Mouse (Mus musculus) cerebellum, postnatal 14 days (tissue): Measurements from ENCODE around the gene Cog5.

Source experiments
- DNase-seq, 2 experiments: peaks; one replicate each; pipeline ENCODE4 v3.0.0; 2021; ENCODE audit warnings: mixed read lengths in 2 of 2

The Cog5 gene

DNA sequence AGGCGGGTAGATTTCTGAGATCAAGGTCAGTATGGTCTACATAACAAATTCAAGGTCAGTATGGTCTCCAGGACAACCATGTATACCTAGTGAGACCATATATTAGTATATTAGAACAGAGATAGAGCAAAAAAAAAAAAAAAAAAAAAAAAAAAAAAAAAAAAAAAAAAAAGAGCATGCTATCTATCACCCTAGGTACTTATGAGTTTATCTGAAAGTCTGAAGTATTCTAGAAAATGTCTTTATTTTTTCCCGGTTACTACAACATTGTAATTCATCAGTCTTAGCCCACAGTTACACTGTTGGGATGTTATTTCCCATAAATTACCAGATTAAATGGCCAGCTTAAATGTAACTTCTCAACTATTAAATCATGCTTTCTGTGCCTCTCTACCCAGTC lies 289.7 kb downstream of the Cog5 start:
- DNase-seq = no peak

DNA sequence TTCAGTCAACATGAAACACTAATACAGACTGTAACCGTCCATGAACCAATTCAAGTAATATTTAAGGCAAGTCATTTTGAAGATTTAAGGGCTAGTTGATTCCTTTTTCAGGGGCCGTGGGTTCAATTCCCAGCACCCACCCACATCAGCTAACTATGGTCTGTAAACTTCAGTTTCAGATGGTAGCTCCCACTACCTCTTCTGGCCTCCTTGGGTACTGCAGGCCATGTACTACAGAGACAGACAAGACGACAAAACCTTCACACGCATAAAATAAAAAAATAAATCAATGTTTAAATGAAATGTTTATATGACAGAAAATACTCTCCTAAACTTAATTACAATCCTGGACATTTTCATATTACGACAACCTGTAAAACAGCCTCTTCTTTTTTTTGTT lies 292.8 kb downstream of the Cog5 start:
- peak; percentile 29 to 51 for DNase-seq

DNA sequence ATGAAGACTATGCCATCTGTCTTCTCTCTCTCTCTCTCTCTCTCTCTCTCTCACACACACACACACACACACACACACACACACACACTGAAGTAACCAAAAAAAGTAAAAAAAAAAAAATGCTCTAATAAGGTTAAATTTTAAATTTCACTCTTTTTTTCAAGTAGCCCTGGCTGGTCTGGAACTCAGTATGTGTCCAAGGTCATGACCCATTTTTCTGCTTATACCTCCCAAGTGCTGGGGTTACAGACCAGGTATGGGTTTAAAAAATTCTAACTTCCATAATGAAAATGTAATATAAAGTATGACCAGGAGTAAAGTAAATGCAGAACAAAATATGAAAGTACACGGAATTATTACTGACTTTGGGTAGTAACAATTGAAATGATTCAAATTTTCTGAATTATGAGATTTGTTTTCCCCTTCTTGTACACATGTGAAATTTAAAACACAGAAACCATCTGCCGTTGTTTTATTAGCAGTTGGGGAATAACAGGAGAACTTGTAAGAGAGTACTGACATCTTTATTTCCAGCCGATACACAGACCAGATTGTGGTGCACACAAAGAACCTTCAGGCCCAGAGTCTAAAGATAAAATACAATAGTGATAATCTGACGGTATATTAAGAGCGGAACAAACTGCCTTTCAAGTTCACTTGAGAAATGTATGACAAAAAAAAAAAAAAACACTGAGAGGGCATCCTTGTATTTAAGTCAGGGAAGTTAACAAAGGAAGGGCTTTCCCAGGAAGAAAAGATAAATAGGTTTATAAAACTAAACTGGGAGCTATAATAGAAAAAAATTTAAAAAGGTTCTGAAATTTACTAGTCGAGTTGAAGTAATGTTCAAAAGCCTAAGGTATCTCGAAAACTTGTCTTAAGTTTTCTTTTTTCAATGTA lies 293.7 kb downstream of the Cog5 start:
- no peak for DNase-seq

- DNase-seq = peak; percentile 95 to 97
These were observed 294.6 kb downstream of the Cog5 start for GRCm38 (mm10) chr12:31949193-31949741.

DNA sequence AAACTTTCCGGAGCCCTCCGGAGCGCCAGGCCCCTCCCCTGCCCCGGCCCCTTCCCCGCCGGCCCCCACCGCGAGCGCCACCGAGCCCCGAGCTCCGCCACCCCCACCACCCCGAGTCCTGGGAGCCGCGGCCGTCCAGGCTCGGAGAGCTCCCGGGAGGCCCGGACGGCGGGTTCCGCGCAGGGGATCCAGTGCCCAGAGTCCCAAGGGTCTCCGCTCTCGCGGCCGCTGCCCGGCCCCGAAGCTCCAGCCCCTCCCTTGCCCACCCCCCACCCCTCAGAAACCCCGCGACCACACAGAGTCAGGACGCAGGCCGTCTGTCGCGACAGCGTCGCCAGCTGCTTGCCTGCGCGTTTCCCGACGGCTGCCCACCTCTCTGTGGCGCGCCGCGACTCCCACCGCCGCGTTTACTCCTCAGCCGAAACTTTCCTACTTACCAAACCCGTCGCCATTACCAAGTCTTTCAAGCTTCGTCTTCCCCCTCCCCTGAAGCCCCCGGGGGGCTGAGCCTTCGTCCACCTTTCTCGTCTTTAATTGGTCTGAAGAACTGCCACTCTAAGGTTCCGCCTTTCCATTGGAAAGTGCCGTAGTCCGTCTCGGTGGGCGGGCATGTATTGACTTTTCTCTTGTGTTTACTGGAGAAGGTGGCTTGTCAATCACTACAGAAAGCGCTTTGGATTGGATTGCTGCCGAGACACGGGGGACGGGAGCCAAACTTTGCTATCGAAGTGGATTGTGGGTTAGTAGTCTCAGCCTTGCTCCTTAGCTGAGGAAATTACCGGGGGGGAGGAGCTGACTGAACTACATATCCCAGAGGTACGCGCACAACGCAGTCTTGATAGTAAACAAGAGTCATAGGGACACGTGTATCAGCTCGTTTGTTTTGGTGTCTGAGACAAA lies 295.3 kb downstream of the Cog5 start, which contains the start of gene Hbp1:
Gene Hbp1, minus strand, starts transcription at position 777 of the 900 bp plus-strand sequence.
- peak; percentile 100 for DNase-seq

DNA sequence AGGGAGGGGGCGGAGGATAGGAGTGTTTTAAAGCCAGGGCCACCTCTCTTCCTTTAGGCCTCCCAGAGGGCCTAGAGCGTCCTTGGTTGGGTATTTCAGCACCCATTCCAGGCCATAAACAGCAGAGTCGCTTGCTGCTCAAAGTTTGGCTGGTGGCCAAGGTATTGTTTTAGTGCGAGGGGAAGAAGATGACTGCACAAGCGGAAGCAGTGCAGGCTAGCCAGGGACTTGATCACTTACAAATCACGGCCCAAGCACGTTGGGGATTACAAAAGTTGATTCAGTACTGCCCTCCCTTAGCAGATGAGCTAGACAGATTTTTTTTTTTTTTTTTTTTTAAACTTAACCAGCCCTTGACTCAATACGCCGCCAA lies 296.0 kb downstream of the Cog5 start:
- no peak for DNase-seq

GRCm38 (mm10) chr12:31955843-31956242 lies 301.2 kb downstream of the Cog5 start:
- DNase-seq = no peak

DNA sequence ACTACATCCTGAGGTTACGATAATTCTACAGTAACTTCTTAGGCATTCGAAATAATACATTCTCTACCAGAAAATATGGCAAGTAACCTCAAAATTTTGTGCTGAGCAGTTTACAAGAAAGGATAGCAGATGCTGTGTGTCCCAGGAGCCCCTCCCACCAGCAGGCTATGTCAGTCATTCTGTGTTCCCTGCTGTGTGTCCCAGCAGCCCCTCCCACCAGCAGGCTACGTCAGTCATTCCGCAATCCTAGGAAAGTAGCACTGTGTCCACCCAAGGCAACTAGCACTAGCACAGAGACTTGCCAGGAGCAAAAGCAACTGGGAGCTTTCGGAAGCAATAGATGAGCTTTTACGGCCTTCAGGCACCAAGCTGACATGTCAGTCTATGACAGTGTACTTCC lies 309.4 kb downstream of the Cog5 start:
- DNase-seq = no peak

- no peak for DNase-seq
These were observed 311.0 kb downstream of the Cog5 start for GRCm38 (mm10) chr12:31965517-31966212.

GRCm38 (mm10) chr12:31966405-31966804 lies 311.7 kb downstream of the Cog5 start:
- no peak for DNase-seq

- DNase-seq = peak; percentile 60 to 71
These were observed 312.9 kb downstream of the Cog5 start for GRCm38 (mm10) chr12:31967536-31967935.

DNA sequence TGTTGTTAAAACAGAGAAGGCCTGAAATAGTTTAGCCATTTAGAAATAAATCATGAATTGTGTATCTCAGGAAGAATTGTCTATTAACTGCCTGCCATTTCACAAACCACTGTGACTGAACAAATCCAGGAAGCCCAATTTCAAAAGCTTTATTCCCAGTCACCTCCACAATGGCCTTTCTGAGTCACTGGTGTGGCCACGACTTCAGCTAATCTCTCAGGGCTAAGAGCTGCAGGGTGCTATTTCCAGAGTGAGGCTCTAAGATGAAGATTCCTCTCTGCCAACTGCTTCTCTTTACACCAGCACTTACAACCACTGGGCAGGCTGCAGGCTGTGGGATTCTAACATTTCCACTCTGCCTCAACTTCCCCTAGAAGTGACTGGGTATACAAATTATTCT lies 314.4 kb downstream of the Cog5 start:
- DNase-seq = no peak

DNA sequence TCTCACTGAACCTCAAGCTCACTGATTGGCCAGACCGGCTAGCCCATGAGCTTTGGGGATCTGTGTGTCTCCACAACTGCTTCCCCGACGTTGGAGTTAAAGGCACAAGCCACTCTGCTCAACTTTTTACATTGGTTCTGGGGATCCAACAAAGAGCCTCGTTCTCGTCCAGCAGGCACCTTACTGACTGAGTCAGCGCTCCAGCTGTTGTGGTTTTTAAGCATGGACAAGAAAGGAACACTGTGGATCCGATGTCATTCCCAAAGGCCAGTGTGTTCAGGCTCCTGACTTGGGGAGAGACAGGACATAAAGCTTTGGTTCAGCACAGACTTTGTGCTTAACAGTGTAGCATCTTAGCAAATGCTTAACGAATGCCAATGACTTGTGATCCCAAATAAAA lies 316.9 kb downstream of the Cog5 start:
- no peak for DNase-seq

- peak; percentile 68 to 86 for DNase-seq
These were observed 319.0 kb downstream of the Cog5 start for GRCm38 (mm10) chr12:31973473-31974172.

DNA sequence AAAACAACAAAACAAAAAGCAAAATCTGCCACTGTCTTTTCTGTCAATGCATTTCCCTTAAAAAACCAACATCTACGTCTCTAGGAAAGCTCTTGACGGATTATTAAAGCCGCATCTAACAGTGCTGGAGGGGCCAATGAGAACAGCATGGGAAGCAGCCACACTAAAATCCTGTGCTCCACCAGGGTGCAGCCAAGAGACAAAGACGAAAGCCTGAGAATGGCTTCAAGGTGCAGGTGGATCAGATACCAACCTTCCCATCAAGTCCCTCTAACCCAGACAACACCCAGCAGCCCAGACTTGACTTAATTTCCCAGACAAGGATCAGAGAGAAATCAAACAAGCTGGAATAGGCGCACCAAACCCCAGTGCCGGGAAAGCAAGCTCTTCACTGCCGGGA lies 321.9 kb downstream of the Cog5 start:
- DNase-seq = peak; percentile 62 to 69

- DNase-seq = no peak
These were observed 323.0 kb downstream of the Cog5 start for GRCm38 (mm10) chr12:31977613-31978195.

DNA sequence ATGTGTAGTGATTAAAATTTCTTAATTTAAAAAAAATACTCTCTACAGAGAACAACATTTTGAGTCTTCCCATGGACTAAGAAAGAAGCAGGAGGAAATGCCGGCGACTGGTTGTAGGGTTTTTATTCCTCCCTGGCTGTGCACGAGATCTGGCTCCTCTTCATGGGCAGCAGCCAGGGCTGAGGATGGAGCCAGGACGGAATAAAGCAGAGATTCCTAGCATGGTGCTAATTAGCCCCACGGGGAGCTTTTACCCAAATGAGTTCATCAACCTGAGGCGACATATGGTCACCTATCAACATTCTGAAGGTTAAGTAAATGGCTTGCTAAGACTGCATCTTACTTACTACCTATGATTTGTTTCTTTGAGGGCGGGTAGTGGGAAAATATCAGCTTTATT lies 328.6 kb downstream of the Cog5 start:
- DNase-seq = peak; percentile 88 to 92

DNA sequence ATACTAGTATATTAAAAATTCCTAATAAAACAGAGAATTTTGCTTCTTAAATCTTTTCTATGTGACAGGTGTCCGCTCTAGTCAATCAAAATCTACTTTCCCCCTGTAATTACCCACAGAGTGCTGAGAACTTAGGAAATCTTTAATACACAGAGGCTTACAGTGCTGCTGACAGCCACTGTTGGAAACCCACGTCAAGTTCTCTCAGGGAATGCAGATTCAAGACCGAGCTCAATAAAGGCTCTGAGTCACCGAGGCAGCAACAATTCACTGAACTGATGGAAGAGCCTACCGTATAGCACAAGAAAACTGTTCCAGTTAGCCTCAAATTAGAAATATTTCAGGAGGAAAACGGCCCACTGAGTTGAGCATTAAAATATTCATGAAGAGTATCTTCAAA lies 329.1 kb downstream of the Cog5 start:
- DNase-seq = no peak

GRCm38 (mm10) chr12:31984206-31984605 lies 329.5 kb downstream of the Cog5 start:
- DNase-seq = peak; percentile 22 to 35

- no peak for DNase-seq
These were observed 330.0 kb downstream of the Cog5 start for GRCm38 (mm10) chr12:31984664-31985063.

- DNase-seq = no peak
These were observed 331.1 kb downstream of the Cog5 start for GRCm38 (mm10) chr12:31985738-31986137.

- no peak for DNase-seq
These were observed 331.8 kb downstream of the Cog5 start for GRCm38 (mm10) chr12:31986463-31986862.
